Mouse (Mus musculus): Measurements from ENCODE around the gene Abca3. TPM values are rescaled to one million over a fixed set of nuclear protein-coding genes. Genes with fewer than 3 reads are reported as not detected.

The Abca3 gene
- total RNA-seq, 2 experiments from 2014 or later = 111 to 118 TPM

Small RNAs within 50 kb of the gene (microRNA-seq; reads per million reads assigned to microRNA genes)
- gene Gm24427 = 0 reads per million in 2 experiments

Other genes starting within 250 kb of the Abca3 start
- gene Pdpk1, start 201.0 kb upstream of the Abca3 start, total RNA-seq (2021) = 10 to 100 TPM; 89.4 to 95.5 TPM
- gene Amdhd2, start 188.2 kb upstream of the Abca3 start, total RNA-seq (2021) = 10 to 100 TPM; 32.4 to 36.1 TPM
- 1,000 to 10,000 TPM; 1,506 to 1,590 TPM for gene Atp6v0c, start 182.2 kb upstream of the Abca3 start, total RNA-seq (2021)
- 10 to 100 TPM; 71.1 to 72.5 TPM for gene Tbc1d24, start 146.4 kb upstream of the Abca3 start, total RNA-seq (2021)
- 10 to 100 TPM; 11.0 to 12.6 TPM for gene Ntn3, start 142.4 kb upstream of the Abca3 start, total RNA-seq (2021)
- gene Tedc2, start 131.1 kb upstream of the Abca3 start, total RNA-seq (2021) = 10 to 100 TPM in 1 of 2 experiments, 1 to 10 TPM in 1; 8.7 to 10.1 TPM
- 1 to 10 TPM; 6.2 to 6.7 TPM for gene Ccnf, start 100.5 kb upstream of the Abca3 start, total RNA-seq (2021)
- gene Abca17, start 882 bp upstream of the Abca3 start, total RNA-seq (2021) = 1 to 10 TPM in 1 of 2 experiments, under 1 TPM in 1; 0.77 to 1.3 TPM
- gene Rnps1, start 62.6 kb downstream of the Abca3 start, total RNA-seq (2021) = 100 to 1,000 TPM; 141 to 145 TPM
- 10 to 100 TPM; 22.3 to 22.4 TPM for gene Eci1, start 74.7 kb downstream of the Abca3 start, total RNA-seq (2021)
- 1 to 10 TPM; 4.8 to 6.5 TPM for gene Dnase1l2, start 91.2 kb downstream of the Abca3 start, total RNA-seq (2021)
- 10 to 100 TPM; 31.2 to 33.1 TPM for gene E4f1, start 118.4 kb downstream of the Abca3 start, total RNA-seq (2021)
- gene Pgp, start 118.4 kb downstream of the Abca3 start, total RNA-seq (2021) = 10 to 100 TPM; 70.6 to 74.9 TPM
- 1 to 10 TPM; 1.7 to 1.8 TPM for gene Bricd5, start 121.9 kb downstream of the Abca3 start, total RNA-seq (2021)
- 10 to 100 TPM; 32.3 to 36.9 TPM for gene Mlst8, start 127.1 kb downstream of the Abca3 start, total RNA-seq (2021)
- 100 to 1,000 TPM; 134 to 145 TPM for gene Caskin1, start 136.7 kb downstream of the Abca3 start, total RNA-seq (2021)
- 10 to 100 TPM; 86.8 to 91.7 TPM for gene Traf7, start 176.0 kb downstream of the Abca3 start, total RNA-seq (2021)
- 10 to 100 TPM; 36.2 to 40.4 TPM for gene Rab26, start 182.3 kb downstream of the Abca3 start, total RNA-seq (2021)
- 10 to 100 TPM; 68.6 to 78.7 TPM for gene Pkd1, start 197.9 kb downstream of the Abca3 start, total RNA-seq (2021)

Data from left cerebral cortex, postnatal 14 days (tissue).